ENCODE assay signal across 12 mouse cellular contexts in genomic region chr4:32922871-32923270, GRCm38 (mm10). TPM values are rescaled to one million over a fixed set of nuclear protein-coding genes. Genes with fewer than 3 reads are reported as not detected.
A peak's percentile ranks its signal among the peaks of the same experiment; 100 is the strongest.
DNase-seq lines count a peak whose midpoint lies in the region; ATAC-seq and TF ChIP-seq lines count a peak whose summit lies in the region.
"Had no signal": no experiment of that assay in that cellular context is flagged by ENCODE, and none has a peak within 500 bp of the region (broad histone marks: within the 10 kb centered on the region; RNA-seq: fewer than 3 reads in every experiment).

No protein-coding gene starts in this region.

- no peaks in the 10 kb centered on the region for H3K36me3 ChIP-seq in hindbrain, embryonic 10.5 days
- no peaks in the 10 kb centered on the region for H3K36me3 ChIP-seq in hindbrain, postnatal 0 days (ENCODE audit: insufficient read depth, low read length)
- H3K36me3 ChIP-seq in embryonic facial prominence, embryonic 12.5 days = no peaks in the 10 kb centered on the region
- no peaks in the 10 kb centered on the region for H3K36me3 ChIP-seq in hindbrain, embryonic 12.5 days
- no peaks in the 10 kb centered on the region for H3K36me3 ChIP-seq in midbrain, postnatal 0 days (ENCODE audit: insufficient read depth, low read length)
- H3K36me3 ChIP-seq: limb, embryonic 12.5 days had no signal

- DNase-seq in hindbrain, embryonic 10.5 days (ENCODE audit: low spot score) = peak; percentile 42
- no peak for DNase-seq in hindbrain, postnatal 0 days (ENCODE audit: low spot score)
- no peak for DNase-seq in midbrain, postnatal 0 days (ENCODE audit: low spot score)
- no peak for DNase-seq in kidney, adult 8-10 months
- DNase-seq in gastrocnemius, postnatal 14 days = no peak
- DNase-seq in layer of hippocampus, postnatal 36 days = no peak
- DNase-seq: gastrocnemius, postnatal 25 days; lung, adult 18-20 months had no signal

- intact Hi-C loops in gastrocnemius, postnatal 14 days (cut with DNase I; ENCODE audit: low total_unique reads) = no loop called here

- TF ChIP-seq CTCF in hindbrain, postnatal 0 days (IDR thresholded peaks at IDR 0.05; ENCODE audit: low read depth) = no peak
- TF ChIP-seq CTCF in midbrain, postnatal 0 days (IDR thresholded peaks at IDR 0.05) = no peak

- no peak overlapping the region; the same call in 1 of the 2 replicates for H3K9ac ChIP-seq in hindbrain, postnatal 0 days (replicated peaks; ENCODE audit: low read length)
- no peak overlapping the region for H3K9ac ChIP-seq in embryonic facial prominence, embryonic 12.5 days
- peak overlapping the region; percentile 50; the same call in 1 of the 2 replicates for H3K9ac ChIP-seq in hindbrain, embryonic 12.5 days
- no peak overlapping the region for H3K9ac ChIP-seq in midbrain, postnatal 0 days (replicated peaks; ENCODE audit: low read length, poor library complexity, severe bottlenecking)

- peaks cover 65% of the 10 kb centered on the region for H3K4me1 ChIP-seq in hindbrain, embryonic 10.5 days (replicated peaks)
- peaks cover 4% of the 10 kb centered on the region; the same call in 1 of the 2 replicates for H3K4me1 ChIP-seq in hindbrain, postnatal 0 days (ENCODE audit: insufficient read depth, low read length)
- H3K4me1 ChIP-seq in embryonic facial prominence, embryonic 12.5 days = peaks cover 13% of the 10 kb centered on the region; the same call in 1 of the 2 replicates
- peaks cover 52% of the 10 kb centered on the region for H3K4me1 ChIP-seq in hindbrain, embryonic 12.5 days
- H3K4me1 ChIP-seq in midbrain, postnatal 0 days (ENCODE audit: insufficient read depth, low read length) = no peaks in the 10 kb centered on the region; the same call in 1 of the 2 replicates
- H3K4me1 ChIP-seq: limb, embryonic 12.5 days had no signal

- no peaks in the 10 kb centered on the region for H3K9me3 ChIP-seq in hindbrain, embryonic 10.5 days
- no peaks in the 10 kb centered on the region for H3K9me3 ChIP-seq in hindbrain, postnatal 0 days (ENCODE audit: low read length)
- H3K9me3 ChIP-seq in embryonic facial prominence, embryonic 12.5 days = 0 out of 2 replicates have a peak, but pooled peaks cover 3% of the 10 kb centered on the region
- no peaks in the 10 kb centered on the region for H3K9me3 ChIP-seq in hindbrain, embryonic 12.5 days (replicated peaks)
- H3K9me3 ChIP-seq in midbrain, postnatal 0 days (ENCODE audit: low read length) = no peaks in the 10 kb centered on the region
- H3K9me3 ChIP-seq: limb, embryonic 12.5 days had no signal

- no peak overlapping the region for H3K4me2 ChIP-seq in hindbrain, postnatal 0 days (ENCODE audit: low read depth, low read length)
- peak overlapping the region; percentile 24; the same call in 1 of the 2 replicates for H3K4me2 ChIP-seq in embryonic facial prominence, embryonic 12.5 days (replicated peaks)
- H3K4me2 ChIP-seq in hindbrain, embryonic 12.5 days (replicated peaks) = peak overlapping the region; percentile 36
- H3K4me2 ChIP-seq in midbrain, postnatal 0 days (ENCODE audit: low read depth, low read length, poor library complexity, severe bottlenecking) = no peak overlapping the region

- no peak for ATAC-seq in hindbrain, postnatal 0 days
- no peak for ATAC-seq in embryonic facial prominence, embryonic 12.5 days (ENCODE audit: insufficient number of reproducible peaks, insufficient read depth, low FRiP score, low TSS enrichment)
- peak; percentile 43; the same call in 1 of the 2 replicates for ATAC-seq in hindbrain, embryonic 12.5 days (ENCODE audit: low FRiP score)
- ATAC-seq in midbrain, postnatal 0 days (ENCODE audit: low FRiP score) = 0 out of 2 replicates have a peak, but pooled peaks have one; percentile 45
- ATAC-seq: intestine, postnatal 0 days had no signal

- no peaks in the 10 kb centered on the region for H3K27me3 ChIP-seq in hindbrain, embryonic 10.5 days (ENCODE audit: insufficient read depth, poor library complexity, severe bottlenecking)
- no peaks in the 10 kb centered on the region for H3K27me3 ChIP-seq in hindbrain, postnatal 0 days (ENCODE audit: insufficient read depth, low read length)
- no peaks in the 10 kb centered on the region for H3K27me3 ChIP-seq in embryonic facial prominence, embryonic 12.5 days
- H3K27me3 ChIP-seq in hindbrain, embryonic 12.5 days = no peaks in the 10 kb centered on the region
- H3K27me3 ChIP-seq in midbrain, postnatal 0 days (ENCODE audit: insufficient read depth, low read length) = no peaks in the 10 kb centered on the region
- H3K27me3 ChIP-seq: limb, embryonic 12.5 days had no signal

- H3K4me3 ChIP-seq in hindbrain, embryonic 10.5 days = peak overlapping the region; percentile 41
- H3K4me3 ChIP-seq in hindbrain, postnatal 0 days (ENCODE audit: low read length) = no peak overlapping the region
- H3K4me3 ChIP-seq in embryonic facial prominence, embryonic 12.5 days = no peak overlapping the region
- H3K4me3 ChIP-seq in hindbrain, embryonic 12.5 days = peak overlapping the region; percentile 14; the same call in 1 of the 2 replicates
- H3K4me3 ChIP-seq in midbrain, postnatal 0 days (ENCODE audit: low read depth, low read length) = no peak overlapping the region
- H3K4me3 ChIP-seq: limb, embryonic 12.5 days had no signal

- WGBS in hindbrain, embryonic 10.5 days = 75% methylated on average over 1 of the region's 1 CpGs
- WGBS in hindbrain, postnatal 0 days = 100% methylated on average over 1 of the region's 1 CpGs
- whole genome bisulfite sequencing in embryonic facial prominence, embryonic 12.5 days = 86% methylated on average over 1 of the region's 1 CpGs
- 72% methylated on average over 1 of the region's 1 CpGs for WGBS in hindbrain, embryonic 12.5 days
- 63% methylated on average over 1 of the region's 1 CpGs for WGBS in midbrain, postnatal 0 days

- peak overlapping the region; percentile 94 for H3K27ac ChIP-seq in hindbrain, embryonic 10.5 days
- no peak overlapping the region for H3K27ac ChIP-seq in hindbrain, postnatal 0 days
- H3K27ac ChIP-seq in embryonic facial prominence, embryonic 12.5 days = no peak overlapping the region
- peak overlapping the region; percentile 94 for H3K27ac ChIP-seq in hindbrain, embryonic 12.5 days
- H3K27ac ChIP-seq in midbrain, postnatal 0 days (ENCODE audit: low read depth, low read length) = no peak overlapping the region
- H3K27ac ChIP-seq: limb, embryonic 12.5 days had no signal

RNA-seq across cellular contexts. Expression of gene Ankrd6, which starts 27.8 kb away (rescaled TPM):
- 24.0 and 27.1 TPM in 2 replicates for polyA plus RNA-seq in hindbrain, embryonic 10.5 days (2016; fragmentation: Nextera tagmentation; extraction: Ambion mirVana)
- total RNA-seq in hindbrain, postnatal 0 days (2014; rRNA removed) = 26.5 and 32.3 TPM in 2 replicates
- polyA plus RNA-seq in hindbrain, postnatal 0 days (2015; fragmentation: Nextera tagmentation; extraction: Ambion mirVana) = 17.3 and 18.3 TPM in 2 replicates
- polyA plus RNA-seq in embryonic facial prominence, embryonic 12.5 days (2016; fragmentation: Nextera tagmentation; extraction: Ambion mirVana) = 12.6 and 12.7 TPM in 2 replicates
- polyA plus RNA-seq in hindbrain, embryonic 12.5 days (2016; fragmentation: Nextera tagmentation; extraction: Ambion mirVana) = 25.7 and 27.5 TPM in 2 replicates
- total RNA-seq in midbrain, postnatal 0 days (2014; rRNA removed) = 38.1 and 44.7 TPM in 2 replicates
- 22.7 and 23.2 TPM in 2 replicates for polyA plus RNA-seq in midbrain, postnatal 0 days (2015; fragmentation: Nextera tagmentation; extraction: Ambion mirVana)
- total RNA-seq in gastrocnemius, postnatal 14 days (2021) = 1 to 10 TPM; 2.3 TPM
- total RNA-seq in layer of hippocampus, postnatal 36 days (2021) = 10 to 100 TPM; 39.4 to 43.2 TPM

RNA-seq across cellular contexts. Expression of gene Rragd, which starts 60.0 kb away (rescaled TPM):
- 24.8 and 28.0 TPM in 2 replicates for polyA plus RNA-seq in hindbrain, embryonic 10.5 days (2016; fragmentation: Nextera tagmentation; extraction: Ambion mirVana)
- total RNA-seq in hindbrain, postnatal 0 days (2014; rRNA removed) = 37.1 and 37.5 TPM in 2 replicates
- 26.1 and 29.3 TPM in 2 replicates for polyA plus RNA-seq in hindbrain, postnatal 0 days (2015; fragmentation: Nextera tagmentation; extraction: Ambion mirVana)
- polyA plus RNA-seq in embryonic facial prominence, embryonic 12.5 days (2016; fragmentation: Nextera tagmentation; extraction: Ambion mirVana) = 16.1 and 19.6 TPM in 2 replicates
- 40.1 and 44.2 TPM in 2 replicates for polyA plus RNA-seq in hindbrain, embryonic 12.5 days (2016; fragmentation: Nextera tagmentation; extraction: Ambion mirVana)
- total RNA-seq in midbrain, postnatal 0 days (2014; rRNA removed) = 52.7 and 54.9 TPM in 2 replicates
- 28.5 and 35.0 TPM in 2 replicates for polyA plus RNA-seq in midbrain, postnatal 0 days (2015; fragmentation: Nextera tagmentation; extraction: Ambion mirVana)
- total RNA-seq in gastrocnemius, postnatal 14 days (2021) = 10 to 100 TPM; 84.1 to 84.5 TPM
- total RNA-seq in layer of hippocampus, postnatal 36 days (2021) = 10 to 100 TPM; 59.8 to 65.4 TPM

Comparison
In these comparisons a context has a peak if more than half of its experiments do, and no peak if none do; other contexts are left out.
1. H3K27ac ChIP-seq: peak in hindbrain, embryonic 10.5 days (single experiment) and hindbrain, embryonic 12.5 days (single experiment); none in hindbrain, postnatal 0 days (single experiment), embryonic facial prominence, embryonic 12.5 days (single experiment) and midbrain, postnatal 0 days (single experiment).
2. H3K4me3 ChIP-seq: peak in hindbrain, embryonic 10.5 days (single experiment) and hindbrain, embryonic 12.5 days (single experiment); none in hindbrain, postnatal 0 days (single experiment), embryonic facial prominence, embryonic 12.5 days (single experiment) and midbrain, postnatal 0 days (single experiment).
3. ATAC-seq: peak in hindbrain, embryonic 12.5 days (single experiment) and midbrain, postnatal 0 days (single experiment); none in hindbrain, postnatal 0 days (single experiment) and embryonic facial prominence, embryonic 12.5 days (single experiment).
4. H3K4me2 ChIP-seq: peak in embryonic facial prominence, embryonic 12.5 days (single experiment) and hindbrain, embryonic 12.5 days (single experiment); none in hindbrain, postnatal 0 days (single experiment) and midbrain, postnatal 0 days (single experiment).